Mouse (Mus musculus) ES-E14 (cell line): ENCODE measurements around the gene Stat6.

Experiments
- CHD2 ChIP-seq: IDR thresholded peaks from 2 replicates; pipeline ENCODE4 v1.6.1; 2014; ENCODE audit warnings: mild to moderate bottlenecking, low read depth, low read length, inconsistent platforms
- HCFC1 ChIP-seq: IDR thresholded peaks from 2 replicates; pipeline ENCODE4 v1.6.1; 2012; ENCODE audit warnings: low read length, inconsistent platforms, borderline replicate concordance; ENCODE audit not compliant: insufficient read depth
- MAFK ChIP-seq: IDR thresholded peaks from 2 replicates; pipeline ENCODE4 v1.6.1; 2014; ENCODE audit warnings: mild to moderate bottlenecking, low read depth, low read length, inconsistent platforms; ENCODE audit not compliant: insufficient read depth
- ZC3H11A ChIP-seq: IDR thresholded peaks from 2 replicates; pipeline ENCODE4 v1.6.1; 2012; ENCODE audit warnings: low read depth, mild to moderate bottlenecking, inconsistent platforms, low read length, borderline replicate concordance
- ZNF384 ChIP-seq: IDR thresholded peaks from 2 replicates; pipeline ENCODE4 v1.6.1; 2012; ENCODE audit warnings: low read depth, low read length, inconsistent platforms

DNA sequence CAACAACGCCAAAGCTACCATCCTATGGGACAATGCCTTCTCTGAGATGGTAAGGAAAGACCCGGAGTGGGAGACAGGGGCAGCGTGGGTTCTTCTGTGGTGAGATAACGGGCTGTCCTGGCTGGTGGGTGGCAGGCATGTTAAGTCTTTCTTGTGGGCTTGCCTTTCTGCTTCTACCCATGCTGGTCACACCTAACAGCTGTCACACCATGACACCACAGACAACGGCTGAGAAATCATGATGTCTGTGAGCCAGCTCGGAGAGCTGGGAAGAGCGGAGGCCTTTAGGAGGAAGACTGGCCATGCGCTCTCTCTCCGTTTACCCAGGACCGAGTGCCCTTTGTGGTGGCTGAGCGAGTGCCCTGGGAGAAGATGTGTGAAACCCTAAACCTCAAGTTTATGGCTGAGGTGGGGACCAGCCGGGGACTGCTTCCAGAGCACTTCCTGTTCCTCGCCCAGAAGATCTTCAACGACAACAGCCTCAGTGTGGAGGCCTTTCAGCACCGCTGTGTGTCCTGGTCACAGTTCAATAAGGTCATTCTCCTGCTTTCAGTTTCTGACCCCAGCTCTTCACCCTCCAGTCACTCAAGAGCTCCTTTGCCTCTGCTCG, 12.3 kb downstream of the Stat6 start:
- TF ChIP-seq ZC3H11A (no peak), MAFK (no peak), CHD2 (no peak), ZNF384 (no peak), HCFC1 (no peak)
